Mouse (Mus musculus): ENCODE results near the gene Castor1. TPM values are rescaled to one million over a fixed set of nuclear protein-coding genes. Genes with fewer than 3 reads are reported as not detected.

Castor1 gene
- polyA plus RNA-seq, 1 experiment from 2014 or later = 2.3 TPM

GRCm38 (mm10) chr11:4264066-4264465 is 46.0 kb downstream of the Castor1 start:
- no peaks in the 10 kb centered on the region for H3K9me3 ChIP-seq (ENCODE audit: control insufficient read depth, low read length)
- 78% methylated on average over 7 of the region's 7 CpGs for WGBS

DNA sequence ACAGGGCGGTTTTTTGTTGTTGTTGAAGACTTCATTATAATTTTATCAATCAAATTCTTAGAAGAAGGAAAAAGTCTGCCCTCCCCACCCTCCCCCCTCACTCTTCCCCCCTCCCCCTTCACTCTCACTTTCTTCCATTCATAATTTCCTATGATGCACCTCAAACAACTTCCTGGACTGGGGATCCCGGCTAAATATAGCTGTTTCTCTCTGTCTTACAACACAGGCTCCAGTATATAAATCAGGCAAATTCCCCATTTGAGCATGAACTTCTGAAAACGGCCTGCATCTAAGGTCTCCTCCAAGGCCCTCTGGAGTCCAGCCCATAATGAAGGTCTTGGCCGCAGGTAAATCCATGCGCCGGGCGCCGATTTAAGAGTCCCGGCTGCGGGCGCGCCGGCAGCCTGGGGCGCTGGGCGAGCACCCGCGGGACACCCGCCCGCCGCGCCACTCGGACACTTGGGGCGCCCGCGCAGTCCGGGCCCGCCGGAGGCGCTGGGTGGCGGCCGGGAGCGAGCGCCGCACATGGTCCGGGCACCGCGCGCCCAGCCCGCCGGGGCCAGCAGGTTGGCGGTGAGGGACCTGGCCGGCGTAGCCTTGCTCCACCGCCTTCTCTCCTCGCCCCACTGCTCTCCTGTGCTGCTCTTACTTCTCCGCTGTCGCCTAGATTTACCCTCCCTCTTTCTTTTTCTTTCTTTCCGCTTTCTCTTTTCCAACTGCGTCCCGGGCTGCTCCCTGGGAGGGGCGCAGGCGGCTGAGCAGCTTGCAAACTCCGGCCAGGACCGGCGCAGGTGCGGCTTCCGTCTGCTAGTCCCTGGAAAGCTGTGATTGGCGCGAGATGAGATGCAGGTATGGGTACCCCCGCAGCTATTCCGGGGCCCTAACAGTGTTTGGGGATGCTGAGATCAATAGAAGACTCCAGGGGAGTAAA is 48.5 kb downstream of the Castor1 start:
- ATAC-seq = peak; percentile 41; the same call in 1 of the 2 replicates
- WGBS = under 1% methylated on average over 57 of the region's 61 CpGs

More at GRCm38 (mm10) chr11:4264066-4264465, 46.0 kb downstream of the Castor1 start:
- H3K9ac ChIP-seq (replicated peaks; ENCODE audit: low read depth, low read length) = no peak overlapping the region
- H3K27me3 ChIP-seq (replicated peaks; ENCODE audit: control insufficient read depth, insufficient read depth, low read length) = peaks cover 34% of the 10 kb centered on the region
- H3K4me1 ChIP-seq (replicated peaks; ENCODE audit: control insufficient read depth, insufficient read depth, low read length) = peaks cover 26% of the 10 kb centered on the region
- ATAC-seq = no peak
- no peaks in the 10 kb centered on the region for H3K36me3 ChIP-seq (ENCODE audit: control insufficient read depth, insufficient read depth)
- no peak overlapping the region for H3K4me2 ChIP-seq (ENCODE audit: low read length)
- H3K27ac ChIP-seq (ENCODE audit: low read length) = no peak overlapping the region
- H3K4me3 ChIP-seq (replicated peaks; ENCODE audit: low read length) = no peak overlapping the region

GRCm38 (mm10) chr11:4267202-4267578 is 49.2 kb downstream of the Castor1 start:
- Histone ChIP-seq H3K4me3 (replicated peaks; ENCODE audit: low read length) (peak overlapping the region; percentile 51), H3K9me3 (ENCODE audit: control insufficient read depth, low read length) (no peaks in the 10 kb centered on the region), H3K9ac (replicated peaks; ENCODE audit: low read depth, low read length) (no peak overlapping the region), H3K27me3 (replicated peaks; ENCODE audit: control insufficient read depth, insufficient read depth, low read length) (peaks cover 34% of the 10 kb centered on the region), H3K27ac (ENCODE audit: low read length) (no peak overlapping the region), H3K4me2 (ENCODE audit: low read length) (peak overlapping the region; percentile 92), H3K36me3 (ENCODE audit: control insufficient read depth, insufficient read depth) (no peaks in the 10 kb centered on the region), H3K4me1 (replicated peaks; ENCODE audit: control insufficient read depth, insufficient read depth, low read length) (peaks cover 12% of the 10 kb centered on the region)
- 9% methylated on average over 13 of the region's 13 CpGs for WGBS
- ATAC-seq = no peak

More for the DNA sequence above, 48.5 kb downstream of the Castor1 start:
- Histone ChIP-seq H3K27me3 (replicated peaks; ENCODE audit: control insufficient read depth, insufficient read depth, low read length) (peaks cover 34% of the 10 kb centered on the region), H3K36me3 (ENCODE audit: control insufficient read depth, insufficient read depth) (no peaks in the 10 kb centered on the region), H3K4me2 (ENCODE audit: low read length) (peak overlapping the region; percentile 92), H3K9me3 (ENCODE audit: control insufficient read depth, low read length) (no peaks in the 10 kb centered on the region), H3K4me3 (replicated peaks; ENCODE audit: low read length) (peak overlapping the region; percentile 51), H3K27ac (ENCODE audit: low read length) (no peak overlapping the region), H3K9ac (replicated peaks; ENCODE audit: low read depth, low read length) (peak overlapping the region; percentile 55), H3K4me1 (replicated peaks; ENCODE audit: control insufficient read depth, insufficient read depth, low read length) (peaks cover 18% of the 10 kb centered on the region)

- Histone ChIP-seq H3K27ac (ENCODE audit: low read length) (no peak overlapping the region), H3K4me1 (replicated peaks; ENCODE audit: control insufficient read depth, insufficient read depth, low read length) (peaks cover 10% of the 10 kb centered on the region), H3K4me3 (replicated peaks; ENCODE audit: low read length) (no peak overlapping the region), H3K9me3 (ENCODE audit: control insufficient read depth, low read length) (no peaks in the 10 kb centered on the region), H3K4me2 (ENCODE audit: low read length) (no peak overlapping the region), H3K36me3 (ENCODE audit: control insufficient read depth, insufficient read depth) (no peaks in the 10 kb centered on the region), H3K27me3 (replicated peaks; ENCODE audit: control insufficient read depth, insufficient read depth, low read length) (peaks cover 34% of the 10 kb centered on the region), H3K9ac (replicated peaks; ENCODE audit: low read depth, low read length) (no peak overlapping the region)
- ATAC-seq = no peak
- 88% methylated on average over 6 of the region's 6 CpGs for WGBS
These were observed 50.5 kb downstream of the Castor1 start for GRCm38 (mm10) chr11:4268500-4268899.

GRCm38 (mm10) chr11:4270744-4271459 is 52.9 kb downstream of the Castor1 start:
- Histone ChIP-seq H3K27me3 (replicated peaks; ENCODE audit: control insufficient read depth, insufficient read depth, low read length) (peaks cover 20% of the 10 kb centered on the region), H3K9ac (replicated peaks; ENCODE audit: low read depth, low read length) (0 out of 2 replicates have a peak overlapping the region, but pooled peaks have one; percentile 4), H3K27ac (ENCODE audit: low read length) (no peak overlapping the region), H3K36me3 (ENCODE audit: control insufficient read depth, insufficient read depth) (no peaks in the 10 kb centered on the region), H3K9me3 (ENCODE audit: control insufficient read depth, low read length) (no peaks in the 10 kb centered on the region), H3K4me1 (replicated peaks; ENCODE audit: control insufficient read depth, insufficient read depth, low read length) (peaks cover 10% of the 10 kb centered on the region), H3K4me3 (replicated peaks; ENCODE audit: low read length) (no peak overlapping the region), H3K4me2 (ENCODE audit: low read length) (no peak overlapping the region)
- no peak for ATAC-seq
- WGBS = 20% methylated on average over 19 of the region's 20 CpGs

- no peak overlapping the region for H3K4me2 ChIP-seq (ENCODE audit: low read length)
- no peaks in the 10 kb centered on the region for H3K36me3 ChIP-seq (ENCODE audit: control insufficient read depth, insufficient read depth)
- H3K9me3 ChIP-seq (ENCODE audit: control insufficient read depth, low read length) = no peaks in the 10 kb centered on the region
- ATAC-seq = no peak
- no peak overlapping the region for H3K9ac ChIP-seq (replicated peaks; ENCODE audit: low read depth, low read length)
- no peak overlapping the region for H3K27ac ChIP-seq (ENCODE audit: low read length)
- H3K4me1 ChIP-seq (replicated peaks; ENCODE audit: control insufficient read depth, insufficient read depth, low read length) = peaks cover 6% of the 10 kb centered on the region
- 51% methylated on average over 11 of the region's 11 CpGs for WGBS
- no peak overlapping the region for H3K4me3 ChIP-seq (replicated peaks; ENCODE audit: low read length)
- H3K27me3 ChIP-seq (replicated peaks; ENCODE audit: control insufficient read depth, insufficient read depth, low read length) = peaks cover 16% of the 10 kb centered on the region
These were observed 53.5 kb downstream of the Castor1 start for GRCm38 (mm10) chr11:4271544-4271943.

Other genes with a start within 250 kb of the Castor1 start
- 0.21 and 0.30 TPM in 2 replicates for gene 4930556J24Rik, start 241.4 kb upstream of the Castor1 start, polyA plus RNA-seq (2015; fragmentation: Nextera tagmentation; extraction: Ambion mirVana)
- 1.6 and 2.6 TPM in 2 replicates for gene Gal3st1, start 234.6 kb upstream of the Castor1 start, polyA plus RNA-seq (2015; fragmentation: Nextera tagmentation; extraction: Ambion mirVana)
- gene Sec14l4, start 186.8 kb upstream of the Castor1 start, polyA plus RNA-seq (2015; fragmentation: Nextera tagmentation; extraction: Ambion mirVana) = not detected in 2 replicates
- gene Sec14l3, start 153.4 kb upstream of the Castor1 start, polyA plus RNA-seq (2015; fragmentation: Nextera tagmentation; extraction: Ambion mirVana) = 1.2 and 2.8 TPM in 2 replicates
- gene Mtfp1, start 122.8 kb upstream of the Castor1 start, polyA plus RNA-seq (2015; fragmentation: Nextera tagmentation; extraction: Ambion mirVana) = 8.8 and 10.3 TPM in 2 replicates
- gene Sec14l2, start 94.8 kb upstream of the Castor1 start, polyA plus RNA-seq (2015; fragmentation: Nextera tagmentation; extraction: Ambion mirVana) = 1.6 and 1.7 TPM in 2 replicates
- 51.7 and 52.6 TPM in 2 replicates for gene Rnf215, start 83.0 kb upstream of the Castor1 start, polyA plus RNA-seq (2015; fragmentation: Nextera tagmentation; extraction: Ambion mirVana)
- 6.7 and 8.0 TPM in 2 replicates for gene Ccdc157, start 57.9 kb upstream of the Castor1 start, polyA plus RNA-seq (2015; fragmentation: Nextera tagmentation; extraction: Ambion mirVana)
- gene Sf3a1, start 57.9 kb upstream of the Castor1 start, polyA plus RNA-seq (2015; fragmentation: Nextera tagmentation; extraction: Ambion mirVana) = 59.4 and 60.6 TPM in 2 replicates
- 29.1 and 33.4 TPM in 2 replicates for gene Tbc1d10a, start 31.4 kb upstream of the Castor1 start, polyA plus RNA-seq (2015; fragmentation: Nextera tagmentation; extraction: Ambion mirVana)
- gene Osm, start 18.2 kb downstream of the Castor1 start, polyA plus RNA-seq (2015; fragmentation: Nextera tagmentation; extraction: Ambion mirVana) = 0.10 TPM in 1 of 2 replicates, not detected in the other
- gene Lif, start 39.3 kb downstream of the Castor1 start, polyA plus RNA-seq (2015; fragmentation: Nextera tagmentation; extraction: Ambion mirVana) = 0.05 TPM in 1 of 2 replicates, not detected in the other
- gene Hormad2, start 222.9 kb downstream of the Castor1 start, polyA plus RNA-seq (2015; fragmentation: Nextera tagmentation; extraction: Ambion mirVana) = 0.18 TPM in 1 of 2 replicates, not detected in the other